Comparison of ENCODE assay signal across 8 mouse cellular contexts in the genomic region with DNA sequence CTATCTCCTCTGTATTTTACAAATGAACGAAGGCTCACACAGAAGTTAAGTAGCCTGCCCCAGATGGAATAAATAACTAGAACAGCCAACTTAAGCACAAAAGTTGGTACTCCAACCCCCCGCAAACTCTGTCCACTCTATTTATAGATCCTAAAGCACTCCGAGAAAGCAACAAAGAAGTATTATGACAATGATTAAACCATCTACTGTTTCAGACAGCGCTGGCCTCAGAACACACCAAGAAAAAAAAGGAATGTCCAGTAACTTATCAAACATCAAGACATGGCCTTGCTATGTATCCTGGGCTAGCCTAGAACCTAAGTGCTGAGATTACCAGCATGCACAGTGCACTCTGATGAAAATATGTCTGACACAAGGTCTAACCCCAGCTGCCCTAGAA. TPM values are rescaled to one million over a fixed set of nuclear protein-coding genes. Genes with fewer than 3 reads are reported as not detected.
A peak's percentile ranks its signal among the peaks of the same experiment; 100 is the strongest.
DNase-seq lines count a peak whose midpoint lies in the region; ATAC-seq and TF ChIP-seq lines count a peak whose summit lies in the region.

No protein-coding gene starts in this region.

- WGBS in kidney, embryonic 15.5 days, result 83% methylated on average over 4 of the region's 4 CpGs
- WGBS in embryonic facial prominence, embryonic 12.5 days, result 90% methylated on average over 4 of the region's 4 CpGs
- WGBS in intestine, embryonic 16.5 days, result 73% methylated on average over 4 of the region's 4 CpGs
- 91% methylated on average over 4 of the region's 4 CpGs for whole genome bisulfite sequencing in midbrain, postnatal 0 days

- no peaks in the 10 kb centered on the region for H3K9me3 ChIP-seq in kidney, embryonic 15.5 days (replicated peaks)
- H3K9me3 ChIP-seq in embryonic facial prominence, embryonic 12.5 days, result no peaks in the 10 kb centered on the region
- H3K9me3 ChIP-seq in intestine, embryonic 16.5 days (ENCODE audit: control insufficient read depth, low read length), result no peaks in the 10 kb centered on the region
- H3K9me3 ChIP-seq in midbrain, postnatal 0 days (ENCODE audit: low read length), result no peaks in the 10 kb centered on the region

- no peaks in the 10 kb centered on the region for H3K27me3 ChIP-seq in kidney, embryonic 15.5 days
- no peaks in the 10 kb centered on the region for H3K27me3 ChIP-seq in embryonic facial prominence, embryonic 12.5 days
- no peaks in the 10 kb centered on the region for H3K27me3 ChIP-seq in intestine, embryonic 16.5 days (replicated peaks; ENCODE audit: control insufficient read depth, insufficient read depth, low read length)
- no peaks in the 10 kb centered on the region for H3K27me3 ChIP-seq in midbrain, postnatal 0 days (ENCODE audit: insufficient read depth, low read length)

- peaks cover 29% of the 10 kb centered on the region for H3K36me3 ChIP-seq in kidney, embryonic 15.5 days
- peaks cover 25% of the 10 kb centered on the region for H3K36me3 ChIP-seq in embryonic facial prominence, embryonic 12.5 days
- peaks cover 14% of the 10 kb centered on the region for H3K36me3 ChIP-seq in intestine, embryonic 16.5 days (ENCODE audit: control insufficient read depth, insufficient read depth, low read length)
- peaks cover 19% of the 10 kb centered on the region for H3K36me3 ChIP-seq in midbrain, postnatal 0 days (ENCODE audit: insufficient read depth, low read length)

- H3K4me3 ChIP-seq in kidney, embryonic 15.5 days (replicated peaks), result peak overlapping the region; percentile 70
- peak overlapping the region; percentile 84 for H3K4me3 ChIP-seq in embryonic facial prominence, embryonic 12.5 days
- peak overlapping the region; percentile 93 for H3K4me3 ChIP-seq in intestine, embryonic 16.5 days (ENCODE audit: low read length)
- peak overlapping the region; percentile 89 for H3K4me3 ChIP-seq in midbrain, postnatal 0 days (ENCODE audit: low read depth, low read length)

- no peak for ATAC-seq in kidney, embryonic 15.5 days (replicated peaks; ENCODE audit: low FRiP score)
- ATAC-seq in embryonic facial prominence, embryonic 12.5 days (ENCODE audit: insufficient number of reproducible peaks, insufficient read depth, low FRiP score, low TSS enrichment), result no peak
- no peak for ATAC-seq in intestine, embryonic 16.5 days
- ATAC-seq in midbrain, postnatal 0 days (ENCODE audit: low FRiP score), result no peak

- peaks cover 18% of the 10 kb centered on the region for H3K4me1 ChIP-seq in kidney, embryonic 15.5 days
- H3K4me1 ChIP-seq in embryonic facial prominence, embryonic 12.5 days, result peaks cover 14% of the 10 kb centered on the region
- peaks cover 20% of the 10 kb centered on the region for H3K4me1 ChIP-seq in intestine, embryonic 16.5 days (ENCODE audit: control insufficient read depth, insufficient read depth, low read length)
- H3K4me1 ChIP-seq in midbrain, postnatal 0 days (ENCODE audit: insufficient read depth, low read length), result peaks cover 11% of the 10 kb centered on the region; the same call in 1 of the 2 replicates

- peak overlapping the region; percentile 86; the same call in 1 of the 2 replicates for H3K9ac ChIP-seq in kidney, embryonic 15.5 days
- H3K9ac ChIP-seq in embryonic facial prominence, embryonic 12.5 days, result no peak overlapping the region; the same call in 1 of the 2 replicates
- H3K9ac ChIP-seq in intestine, embryonic 16.5 days (ENCODE audit: low read depth, low read length), result peak overlapping the region; percentile 99
- no peak overlapping the region for H3K9ac ChIP-seq in midbrain, postnatal 0 days (replicated peaks; ENCODE audit: low read length, poor library complexity, severe bottlenecking)

- H3K4me2 ChIP-seq in kidney, embryonic 15.5 days, result peak overlapping the region; percentile 73
- peak overlapping the region; percentile 73 for H3K4me2 ChIP-seq in embryonic facial prominence, embryonic 12.5 days (replicated peaks)
- peak overlapping the region; percentile 68 for H3K4me2 ChIP-seq in intestine, embryonic 16.5 days (ENCODE audit: low read depth, low read length)
- peak overlapping the region; percentile 74 for H3K4me2 ChIP-seq in midbrain, postnatal 0 days (ENCODE audit: low read depth, low read length, poor library complexity, severe bottlenecking)

- H3K27ac ChIP-seq in kidney, embryonic 15.5 days, result no peak overlapping the region
- H3K27ac ChIP-seq in embryonic facial prominence, embryonic 12.5 days, result no peak overlapping the region
- H3K27ac ChIP-seq in intestine, embryonic 16.5 days (ENCODE audit: low read length), result no peak overlapping the region
- no peak overlapping the region for H3K27ac ChIP-seq in midbrain, postnatal 0 days (ENCODE audit: low read depth, low read length)

- DNase-seq in kidney, adult 11 months, result no peak
- DNase-seq in midbrain, postnatal 0 days (ENCODE audit: low spot score), result no peak
- no peak for DNase-seq in layer of hippocampus, postnatal 10 days (ENCODE audit: low spot score in 2 of 2)
- DNase-seq in gastrocnemius, postnatal 10 days, result no peak
- no peak for DNase-seq in thymus, adult 18-20 months

- no peak for TF ChIP-seq CTCF in midbrain, postnatal 0 days (IDR thresholded peaks at IDR 0.05)

RNA-seq across cellular contexts. Expression of a gene that starts 1.4 kb away (rescaled TPM):
- polyA plus RNA-seq in kidney, embryonic 15.5 days (2015; fragmentation: Nextera tagmentation; extraction: Ambion mirVana), result 210 and 234 TPM in 2 replicates
- 172 and 177 TPM in 2 replicates for polyA plus RNA-seq in embryonic facial prominence, embryonic 12.5 days (2016; fragmentation: Nextera tagmentation; extraction: Ambion mirVana)
- 247 and 268 TPM in 2 replicates for polyA plus RNA-seq in intestine, embryonic 16.5 days (2015; fragmentation: Nextera tagmentation; extraction: Ambion mirVana)
- total RNA-seq in midbrain, postnatal 0 days (2014; rRNA removed), result 19.0 and 34.4 TPM in 2 replicates
- 165 and 166 TPM in 2 replicates for polyA plus RNA-seq in midbrain, postnatal 0 days (2015; fragmentation: Nextera tagmentation; extraction: Ambion mirVana)
- 100 to 1,000 TPM; 154 to 163 TPM for total RNA-seq in layer of hippocampus, postnatal 10 days (2021)
- total RNA-seq in gastrocnemius, postnatal 10 days (2021), result 100 to 1,000 TPM; 201 to 217 TPM

RNA-seq across cellular contexts. Expression of a gene that starts 12.4 kb away (rescaled TPM):
- 0.95 and 3.4 TPM in 2 replicates for polyA plus RNA-seq in kidney, embryonic 15.5 days (2015; fragmentation: Nextera tagmentation; extraction: Ambion mirVana)
- polyA plus RNA-seq in embryonic facial prominence, embryonic 12.5 days (2016; fragmentation: Nextera tagmentation; extraction: Ambion mirVana), result 0.50 and 0.87 TPM in 2 replicates
- 10.6 and 11.7 TPM in 2 replicates for polyA plus RNA-seq in intestine, embryonic 16.5 days (2015; fragmentation: Nextera tagmentation; extraction: Ambion mirVana)
- 0.16 TPM in 1 of 2 replicates, not detected in the other for total RNA-seq in midbrain, postnatal 0 days (2014; rRNA removed)
- 0.26 and 0.35 TPM in 2 replicates for polyA plus RNA-seq in midbrain, postnatal 0 days (2015; fragmentation: Nextera tagmentation; extraction: Ambion mirVana)
- total RNA-seq in layer of hippocampus, postnatal 10 days (2021), result under 1 TPM; 0.30 to 0.62 TPM
- total RNA-seq in gastrocnemius, postnatal 10 days (2021), result 1 to 10 TPM; 2.5 to 3.7 TPM

RNA-seq across cellular contexts. Expression of a gene that starts 28.3 kb away (rescaled TPM):
- polyA plus RNA-seq in kidney, embryonic 15.5 days (2015; fragmentation: Nextera tagmentation; extraction: Ambion mirVana), result 88.0 and 93.4 TPM in 2 replicates
- 91.1 and 93.5 TPM in 2 replicates for polyA plus RNA-seq in embryonic facial prominence, embryonic 12.5 days (2016; fragmentation: Nextera tagmentation; extraction: Ambion mirVana)
- polyA plus RNA-seq in intestine, embryonic 16.5 days (2015; fragmentation: Nextera tagmentation; extraction: Ambion mirVana), result 174 and 193 TPM in 2 replicates
- total RNA-seq in midbrain, postnatal 0 days (2014; rRNA removed), result 76.3 and 79.7 TPM in 2 replicates
- 49.2 and 52.4 TPM in 2 replicates for polyA plus RNA-seq in midbrain, postnatal 0 days (2015; fragmentation: Nextera tagmentation; extraction: Ambion mirVana)
- 10 to 100 TPM; 52.2 to 54.7 TPM for total RNA-seq in layer of hippocampus, postnatal 10 days (2021)
- total RNA-seq in gastrocnemius, postnatal 10 days (2021), result 10 to 100 TPM; 11.4 to 16.8 TPM

RNA-seq across cellular contexts. Expression of a gene that starts 53.8 kb away (rescaled TPM):
- 25.8 and 30.7 TPM in 2 replicates for polyA plus RNA-seq in kidney, embryonic 15.5 days (2015; fragmentation: Nextera tagmentation; extraction: Ambion mirVana)
- 5.5 and 6.6 TPM in 2 replicates for polyA plus RNA-seq in embryonic facial prominence, embryonic 12.5 days (2016; fragmentation: Nextera tagmentation; extraction: Ambion mirVana)
- 264 and 267 TPM in 2 replicates for polyA plus RNA-seq in intestine, embryonic 16.5 days (2015; fragmentation: Nextera tagmentation; extraction: Ambion mirVana)
- 0.14 and 0.77 TPM in 2 replicates for total RNA-seq in midbrain, postnatal 0 days (2014; rRNA removed)
- 0.36 and 0.60 TPM in 2 replicates for polyA plus RNA-seq in midbrain, postnatal 0 days (2015; fragmentation: Nextera tagmentation; extraction: Ambion mirVana)
- total RNA-seq in layer of hippocampus, postnatal 10 days (2021), result not detected
- total RNA-seq in gastrocnemius, postnatal 10 days (2021), result under 1 TPM; 0.23 to 0.25 TPM

Comparison
In these comparisons a context has a peak if more than half of its experiments do, and no peak if none do; other contexts are left out.
1. H3K9ac ChIP-seq: peak in kidney, embryonic 15.5 days (single experiment) and intestine, embryonic 16.5 days (single experiment); none in embryonic facial prominence, embryonic 12.5 days (single experiment) and midbrain, postnatal 0 days (single experiment).
2. Peak in every context shown above with its lines, with median percentiles within 50 percentile points of each other: H3K4me2 ChIP-seq and H3K4me3 ChIP-seq.